Mouse (Mus musculus) gonadal fat pad, adult 2 months (tissue): ENCODE measurements around the gene Ramp1. TPM values are rescaled to one million over a fixed set of nuclear protein-coding genes. Genes with fewer than 3 reads are reported as not detected.

Source experiments
- DNase-seq: peaks from one replicate; pipeline ENCODE4 v3.0.0-alpha.2; 2012; ENCODE audit warnings: low read depth
- polyA plus RNA-seq: library from polyadenylated mRNA; depleted of rRNA; stranded (reverse); fragments of >200 nt; gene quantifications from 2 replicates; pipeline ENCODE4 v1.2.3, GENCODE M21; 2012; rRNA removed

The Ramp1 gene
- polyA plus RNA-seq = 43.9 and 92.4 TPM in 2 replicates

GRCm38 (mm10) chr1:91179533-91180173 lies at the start of gene Ramp1:
TSS of gene Ramp1 (plus strand) at chr1:91179822.
- DNase-seq = no peak

DNA sequence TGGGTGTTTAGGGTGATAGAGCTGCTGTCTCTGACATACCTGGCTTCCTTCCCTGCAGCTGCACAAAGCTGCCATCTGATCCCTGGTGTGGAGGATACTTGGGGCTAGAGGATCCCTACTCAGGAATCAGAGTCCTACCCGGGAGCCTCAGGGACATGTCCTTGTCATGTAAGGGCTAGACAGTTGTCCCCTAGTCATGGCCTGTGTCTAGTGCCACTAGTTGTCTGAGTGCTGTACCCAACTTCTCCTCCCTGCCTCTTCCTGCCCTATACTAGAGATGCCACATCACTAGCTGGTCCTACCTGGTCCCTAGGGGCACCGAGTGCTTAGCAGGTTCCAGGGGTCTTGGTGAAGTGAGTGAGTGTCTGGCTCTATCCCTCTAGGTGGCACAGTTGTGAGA lies 42.6 kb upstream of the Ramp1 start:
- no peak for DNase-seq

DNA sequence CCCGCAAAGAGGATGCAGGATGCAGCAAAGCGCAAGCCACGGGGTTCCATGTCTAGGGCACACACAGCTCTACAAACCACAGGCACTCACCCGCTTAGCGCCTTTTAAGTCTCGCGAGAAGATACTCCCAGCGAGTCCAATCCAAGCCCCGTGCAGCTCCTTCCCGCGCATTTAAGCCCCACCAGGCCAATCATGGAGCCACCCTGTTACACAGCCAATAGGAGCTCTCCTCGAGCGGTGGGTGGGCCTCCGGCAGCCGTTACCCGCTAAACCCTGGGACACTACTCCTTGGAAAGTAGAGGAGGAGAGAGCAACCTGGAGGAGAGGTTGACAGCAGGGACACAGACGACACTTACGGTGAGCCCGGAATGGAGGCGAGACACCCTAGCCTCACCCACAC lies 34.8 kb upstream of the Ramp1 start, which contains the start of gene Rbm44:
Rbm44 (plus strand) TSS at position 277 of the 400 bp plus-strand sequence.
- DNase-seq = no peak

GRCm38 (mm10) chr1:91151509-91151908 lies 28.1 kb upstream of the Ramp1 start:
- DNase-seq = no peak

- DNase-seq = no peak
Observed at GRCm38 (mm10) chr1:91166798-91167197, 12.8 kb upstream of the Ramp1 start.

DNA sequence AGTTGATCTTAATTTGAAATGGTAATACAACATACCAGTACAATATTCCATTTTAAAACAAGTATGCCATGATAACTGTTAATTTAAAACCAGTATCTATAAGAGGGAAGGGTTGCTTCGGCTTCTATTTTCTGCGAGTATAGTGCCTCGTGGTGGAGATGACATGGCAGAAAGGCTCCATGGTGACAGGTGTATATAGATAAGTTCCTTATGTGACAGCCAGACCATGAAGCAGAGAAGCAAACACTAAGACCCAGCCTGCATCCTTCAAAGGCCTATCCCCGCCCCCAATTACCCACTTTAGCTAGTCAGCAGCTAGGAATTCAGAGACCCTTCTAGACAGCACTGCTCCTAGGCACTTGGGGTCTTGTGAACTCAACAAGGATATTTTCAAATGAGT lies 10.5 kb upstream of the Ramp1 start:
- no peak for DNase-seq

DNA sequence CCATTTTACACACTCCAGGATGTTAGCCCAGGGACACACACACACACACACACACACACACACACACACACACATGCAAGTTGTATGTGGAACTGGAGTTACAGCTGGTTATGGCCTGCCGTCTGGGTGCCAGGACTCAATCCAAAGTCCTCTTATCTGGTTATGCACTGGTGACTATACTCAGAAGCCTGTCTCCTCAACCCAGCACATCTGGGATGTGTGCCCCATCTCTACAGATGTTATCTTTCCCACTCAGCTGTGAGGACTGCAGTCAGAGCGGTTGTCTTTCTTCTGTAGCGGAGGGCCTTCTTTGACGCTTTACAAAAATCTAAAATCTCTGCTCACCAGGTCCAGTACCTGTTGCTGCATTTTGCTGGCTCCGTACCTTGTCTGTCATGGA lies 4.8 kb upstream of the Ramp1 start:
- no peak for DNase-seq

- DNase-seq = no peak
Observed at GRCm38 (mm10) chr1:91176026-91176425, 3.6 kb upstream of the Ramp1 start.

- no peak for DNase-seq
Observed at GRCm38 (mm10) chr1:91176871-91177270, 2.8 kb upstream of the Ramp1 start.

- DNase-seq = no peak
Observed at GRCm38 (mm10) chr1:91179086-91179485, 536 bp upstream of the Ramp1 start.

DNA sequence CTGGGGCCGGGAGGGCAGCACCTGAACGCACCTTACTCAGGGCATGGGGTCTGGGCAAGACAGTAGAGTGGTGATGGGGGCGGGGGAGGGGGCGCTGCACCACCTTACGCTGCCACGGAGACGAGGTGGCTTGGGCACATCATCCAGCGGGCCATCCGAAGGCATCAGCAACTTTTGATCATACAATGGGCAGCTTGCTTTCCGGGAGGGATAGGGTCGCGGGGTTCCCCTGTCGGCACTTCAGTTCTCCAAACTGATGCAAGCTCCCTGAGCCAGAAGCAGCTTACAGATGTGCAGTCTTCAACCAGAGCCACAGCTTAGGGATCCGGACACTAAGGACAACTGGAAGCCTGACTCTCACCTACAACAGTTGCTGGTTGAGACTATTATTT lies 548 bp downstream of the Ramp1 start:
- DNase-seq = no peak

DNA sequence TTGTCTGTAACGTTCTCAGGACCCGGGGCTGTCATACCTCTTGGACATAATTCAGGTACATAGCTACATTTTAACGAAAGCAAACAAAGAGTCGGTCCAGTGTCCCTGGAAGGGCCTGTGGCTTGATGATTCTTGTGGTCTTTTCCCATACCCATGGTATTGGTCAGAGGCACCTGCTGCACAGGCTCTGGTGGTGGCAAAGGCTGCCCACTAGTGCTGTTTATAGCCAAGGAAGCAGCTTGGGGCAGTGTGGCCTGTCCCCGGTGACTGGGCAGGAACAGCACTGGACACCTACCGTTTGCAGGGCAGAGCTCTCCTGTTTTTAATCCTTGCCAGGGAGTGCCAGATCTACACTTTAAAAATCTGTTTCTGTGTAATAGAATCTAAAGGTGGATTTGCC lies 1.1 kb downstream of the Ramp1 start:
- no peak for DNase-seq

GRCm38 (mm10) chr1:91181261-91181660 lies 1.6 kb downstream of the Ramp1 start:
- no peak for DNase-seq

DNA sequence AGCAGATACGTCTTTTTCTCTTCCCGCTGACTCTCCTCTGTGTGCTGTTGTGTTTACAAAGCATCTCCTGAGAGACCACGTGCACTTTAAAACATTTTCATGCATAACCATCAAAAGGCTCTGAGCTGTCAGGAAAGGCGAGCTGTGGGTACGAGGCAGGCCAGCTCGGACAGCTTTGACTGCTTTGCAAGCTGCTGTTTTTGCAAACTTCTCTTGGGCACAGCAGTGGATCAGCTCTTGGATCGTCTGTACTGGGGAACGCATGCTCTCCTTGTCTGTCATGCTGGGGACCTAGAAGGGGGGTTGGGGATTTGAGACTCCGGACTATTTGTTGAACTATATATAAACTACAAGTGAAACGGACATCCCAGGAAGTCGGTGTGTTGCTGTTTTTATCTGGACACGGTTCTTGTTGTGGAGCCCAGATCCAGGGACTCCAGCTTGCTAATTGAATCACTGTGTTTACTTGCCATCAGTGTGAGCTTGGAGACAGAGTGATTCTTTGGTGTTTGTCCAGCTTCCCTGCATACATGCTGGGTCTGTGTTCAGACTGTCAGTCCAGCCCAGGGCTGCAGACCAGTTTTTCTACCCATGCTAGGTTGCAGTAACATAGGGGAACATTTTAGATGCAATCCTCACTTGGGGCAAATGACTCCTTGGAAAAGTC lies 2.3 kb downstream of the Ramp1 start:
- DNase-seq = no peak

- DNase-seq = no peak
Observed at GRCm38 (mm10) chr1:91183305-91183704, 3.7 kb downstream of the Ramp1 start.

- no peak for DNase-seq
Observed at GRCm38 (mm10) chr1:91186677-91187076, 7.1 kb downstream of the Ramp1 start.

GRCm38 (mm10) chr1:91187315-91187714 lies 7.7 kb downstream of the Ramp1 start:
- DNase-seq = no peak

- no peak for DNase-seq
Observed at GRCm38 (mm10) chr1:91187786-91188640, 8.4 kb downstream of the Ramp1 start.

GRCm38 (mm10) chr1:91188851-91189460 lies 9.3 kb downstream of the Ramp1 start:
- no peak for DNase-seq

- DNase-seq = no peak
Observed at GRCm38 (mm10) chr1:91192184-91192583, 12.6 kb downstream of the Ramp1 start.

- DNase-seq = no peak
Observed at GRCm38 (mm10) chr1:91193242-91193641, 13.6 kb downstream of the Ramp1 start.

- DNase-seq = no peak
Observed at GRCm38 (mm10) chr1:91193680-91194079, 14.1 kb downstream of the Ramp1 start.
